Mouse (Mus musculus): ENCODE measurements at regions not wholly inside any gene's neighbourhood (a gene's known extent, or its start where the extent isn't known, plus 50 kb on each side); places are given as distances from the start of the nearest gene placed in this dataset.

DNA sequence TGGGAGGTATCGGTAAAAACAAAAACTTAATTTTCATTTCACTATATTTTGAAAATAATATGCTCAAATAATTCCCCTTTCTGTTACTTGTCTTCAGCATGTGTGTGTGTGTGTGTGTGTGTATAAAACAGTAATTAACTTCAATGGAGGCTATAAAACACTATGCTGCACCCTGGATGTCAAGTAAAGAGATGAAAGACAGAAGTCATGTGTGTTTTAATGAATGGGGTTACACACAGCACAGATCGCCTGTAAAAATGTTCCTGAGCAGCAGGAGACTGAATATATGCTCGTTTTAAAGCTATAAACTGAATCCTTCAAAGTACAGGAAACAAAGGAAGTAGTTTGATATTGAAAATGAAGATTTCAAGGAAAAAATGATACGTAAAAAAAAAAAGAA lies 680.9 kb upstream of the Negr1 start:
- TF ChIP-seq CTCF (IDR thresholded peaks at IDR 0.05) (no peak), POLR2A (IDR thresholded peaks at IDR 0.05; ENCODE audit: insufficient read depth, low read depth, low read length) (no peak), EP300 (IDR thresholded peaks at IDR 0.05; ENCODE audit: insufficient read depth, low read depth, low read length) (no peak)

Data from heart, adult 2 months (tissue).